Mouse (Mus musculus) adrenal gland, adult 18-20 months (tissue): ENCODE results near the gene Aatk. TPM values are rescaled to one million over a fixed set of nuclear protein-coding genes. Genes with fewer than 3 reads are reported as not detected.
A peak's percentile ranks its signal among the peaks of the same experiment; 100 is the strongest.

Experiments used
- DNase-seq, 2 experiments: peaks; one replicate each; pipeline ENCODE4 v3.0.0; 2021 to 2022; ENCODE audit warnings: low spot score in 2 of 2
- total RNA-seq, 2 experiments: library from RNA; stranded (reverse); gene quantifications; 1 replicate in 1 of 2; 2 replicates in 1 of 2; pipeline ENCODE4 v1.2.3; 2021

Aatk gene
- total RNA-seq, 2 experiments from 2014 or later = 10.3 to 22.0 TPM

GRCm38 (mm10) chr11:119990658-119991337 lies 56.2 kb downstream of the Aatk start:
- DNase-seq = no peak

GRCm38 (mm10) chr11:119989115-119989564 lies 57.8 kb downstream of the Aatk start:
- no peak for DNase-seq

- no peak for DNase-seq
Observed at GRCm38 (mm10) chr11:119988391-119988790, 58.6 kb downstream of the Aatk start.

GRCm38 (mm10) chr11:119987876-119988275 lies 59.1 kb downstream of the Aatk start:
- DNase-seq = no peak

GRCm38 (mm10) chr11:119986751-119987425 lies 60.1 kb downstream of the Aatk start:
- no peak for DNase-seq

GRCm38 (mm10) chr11:119983151-119983550 lies 63.8 kb downstream of the Aatk start:
- DNase-seq = no peak

- no peak for DNase-seq
Observed at GRCm38 (mm10) chr11:119982236-119982635, 64.7 kb downstream of the Aatk start.

- no peak for DNase-seq
Observed at GRCm38 (mm10) chr11:119981769-119982168, 65.2 kb downstream of the Aatk start.

GRCm38 (mm10) chr11:119979596-119980385 lies 67.2 kb downstream of the Aatk start:
- DNase-seq = no peak

- DNase-seq = no peak
Observed at GRCm38 (mm10) chr11:119978701-119979100, 68.3 kb downstream of the Aatk start.

GRCm38 (mm10) chr11:119975739-119976501 lies 71.0 kb downstream of the Aatk start:
- DNase-seq = peak in 1 of 2 experiments; percentile 54

- DNase-seq = no peak
Observed at GRCm38 (mm10) chr11:119973789-119974188, 73.2 kb downstream of the Aatk start.

GRCm38 (mm10) chr11:119970021-119970851 lies 76.7 kb downstream of the Aatk start:
- DNase-seq = no peak

- DNase-seq = no peak
Observed at GRCm38 (mm10) chr11:119967892-119968291, 79.1 kb downstream of the Aatk start.

- no peak for DNase-seq
Observed at GRCm38 (mm10) chr11:119967401-119967800, 79.6 kb downstream of the Aatk start.

- DNase-seq = no peak
Observed at GRCm38 (mm10) chr11:119966294-119966693, 80.7 kb downstream of the Aatk start.

GRCm38 (mm10) chr11:119965053-119965452 lies 81.9 kb downstream of the Aatk start:
- DNase-seq = no peak

- DNase-seq = no peak
Observed at GRCm38 (mm10) chr11:119961511-119961910, 85.5 kb downstream of the Aatk start.

- DNase-seq = no peak
Observed at GRCm38 (mm10) chr11:119960671-119961070, 86.3 kb downstream of the Aatk start.

GRCm38 (mm10) chr11:119959714-119960113 lies 87.3 kb downstream of the Aatk start:
- DNase-seq = no peak
